Mouse (Mus musculus) testis, adult 2 months (tissue): Measurements from ENCODE around the gene Aco2.

Experiments used
- CTCF ChIP-seq: fragments of 200-500 bp; IDR thresholded peaks from 2 replicates; pipeline ENCODE4 v1.5.1; 2012; ENCODE audit warnings: low read depth, mild to moderate bottlenecking, inconsistent platforms, low read length, moderate library complexity; ENCODE audit not compliant: control insufficient read depth, insufficient read depth, insufficient replicate concordance
- POLR2A ChIP-seq: fragments of 200-500 bp; IDR thresholded peaks from 2 replicates; pipeline ENCODE4 v1.6.1; 2012; ENCODE audit warnings: low read depth, mild to moderate bottlenecking, inconsistent platforms, low read length, moderate library complexity; ENCODE audit not compliant: control insufficient read depth

DNA sequence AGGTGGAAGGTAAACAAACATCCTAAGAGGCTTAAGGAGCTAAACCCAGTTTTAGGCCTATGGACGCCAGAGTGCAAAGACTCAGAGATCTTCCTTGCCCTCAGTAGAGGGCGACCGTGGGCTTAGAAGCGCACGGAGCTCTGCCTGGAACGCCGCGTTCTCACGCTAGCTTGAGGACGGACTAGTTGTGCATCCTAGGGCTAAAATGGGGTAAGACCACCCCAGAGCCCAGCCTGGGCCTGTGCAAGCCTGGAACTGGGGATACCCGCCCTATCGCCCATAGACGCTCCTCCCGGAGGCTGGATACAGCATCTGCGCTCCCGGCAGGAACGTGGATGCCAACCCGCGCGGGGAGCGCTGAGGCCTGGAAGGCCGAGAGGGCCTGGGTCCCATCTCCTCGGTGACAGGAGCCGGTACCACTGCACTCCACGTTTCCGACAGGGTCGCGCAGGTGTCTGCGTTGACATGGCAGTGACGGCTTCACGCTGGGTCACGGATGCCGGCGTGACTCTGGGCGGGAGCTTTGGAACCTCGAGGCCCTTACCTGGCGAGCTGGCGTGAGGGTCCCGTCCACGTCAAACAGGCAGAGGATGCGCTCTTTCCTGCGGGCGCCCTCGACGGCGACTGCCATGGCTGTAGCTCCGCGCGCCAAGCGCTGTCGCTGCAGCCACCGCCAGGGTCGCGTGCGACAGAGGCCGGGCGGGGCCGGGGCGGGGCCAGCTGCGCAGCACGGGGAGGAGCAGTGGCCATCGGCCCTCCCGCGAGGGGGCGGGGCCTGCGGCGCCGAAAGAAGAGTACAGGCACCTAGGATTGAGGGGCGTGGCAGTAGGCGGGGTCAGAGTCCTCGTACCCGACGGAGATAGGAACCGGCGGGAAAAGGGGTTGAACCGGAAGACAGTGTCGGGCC is 88.3 kb downstream of the Aco2 start, which contains the start of gene Pmm1:
- peak; percentile 66; the same call in 1 of the 2 replicates for TF ChIP-seq CTCF
- TF ChIP-seq POLR2A, result peak; percentile 48; the same call in 1 of the 2 replicates
